Mouse (Mus musculus): Measurements from ENCODE around the gene Zbtb12.
"Not testable (repeated sequence)": the region's sequence is repeated elsewhere in the genome, so short reads cannot be mapped to it uniquely, and the experiment has no call there.

The Zbtb12 gene

DNA sequence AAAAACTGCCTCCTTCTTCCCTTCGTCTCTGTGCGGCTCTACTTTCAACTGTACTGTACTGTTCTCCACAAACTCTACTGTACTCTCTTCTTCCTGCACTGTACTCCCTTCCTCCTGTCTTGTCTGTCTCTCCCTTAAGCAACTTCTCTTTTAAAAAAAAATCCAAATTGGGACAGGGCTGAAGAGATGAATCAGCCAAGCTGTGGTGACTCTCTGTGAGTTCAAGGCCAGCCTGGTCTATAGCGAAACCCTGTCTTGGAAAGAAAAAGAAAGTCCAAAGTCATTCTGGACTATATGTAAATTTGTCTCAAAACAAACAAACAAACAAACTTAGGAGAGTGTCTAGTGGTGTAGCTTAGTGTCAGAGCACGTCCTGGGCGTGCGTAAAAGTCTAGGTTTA lies 5.0 kb upstream of the Zbtb12 start:
- no peak for DNase-seq (ENCODE audit: low read depth, low spot score)

DNA sequence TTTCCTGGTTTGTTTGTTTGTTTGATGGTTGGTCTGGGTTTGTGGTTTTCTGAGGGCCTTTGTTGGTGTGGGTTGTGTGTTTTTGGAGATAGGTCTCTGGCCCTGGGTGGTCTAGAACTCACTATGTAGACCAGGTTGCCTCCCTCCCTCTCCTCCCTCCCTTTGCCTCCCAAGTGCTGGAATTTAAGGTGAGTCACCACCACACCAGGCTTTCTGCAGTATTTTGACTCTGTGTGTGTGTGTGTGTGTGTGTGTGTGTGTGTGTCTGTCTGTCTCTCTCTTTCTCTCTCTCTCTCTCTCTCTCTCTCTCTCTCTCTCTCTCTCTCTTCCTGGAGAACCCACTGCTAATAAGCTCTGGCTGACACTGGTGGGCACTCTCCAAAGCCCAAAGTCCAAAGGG lies 1.9 kb downstream of the Zbtb12 start:
- no peak for DNase-seq (ENCODE audit: low read depth, low spot score)

DNA sequence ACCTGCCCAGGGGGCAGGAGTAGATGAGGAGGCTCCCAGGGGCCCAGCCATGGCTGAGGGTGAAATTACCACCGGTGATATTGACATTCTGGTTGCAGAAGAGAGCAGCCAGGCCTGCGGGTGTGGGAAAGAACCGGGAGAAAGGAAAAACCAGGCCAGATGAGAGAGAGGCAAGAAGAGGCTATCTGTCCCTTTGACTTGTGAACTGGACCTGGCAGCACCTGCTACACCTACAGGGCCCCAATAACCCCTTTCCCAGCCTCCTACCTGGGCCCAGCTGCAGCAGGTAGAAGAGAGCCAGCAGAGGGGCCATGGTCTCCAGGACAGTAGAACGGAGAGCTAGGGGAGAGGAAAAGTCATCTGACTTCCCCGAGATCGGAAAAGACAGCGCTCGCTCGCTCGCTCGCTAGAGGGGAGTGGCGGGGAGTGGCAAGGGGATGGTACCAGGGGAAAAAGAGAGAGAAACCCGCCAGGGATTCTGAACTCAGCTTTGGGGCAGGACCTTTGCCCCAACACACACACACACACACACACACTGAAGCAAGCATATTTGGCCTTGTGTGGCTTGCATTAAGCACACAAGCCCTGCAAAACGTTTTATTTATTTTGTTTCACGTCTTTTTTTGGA lies 2.5 kb downstream of the Zbtb12 start, which contains the start of gene Gm20547:
TSS of gene Gm20547 (minus strand) at position 360 of the 628 bp plus-strand sequence.
- no peak for DNase-seq (ENCODE audit: low read depth, low spot score)

DNA sequence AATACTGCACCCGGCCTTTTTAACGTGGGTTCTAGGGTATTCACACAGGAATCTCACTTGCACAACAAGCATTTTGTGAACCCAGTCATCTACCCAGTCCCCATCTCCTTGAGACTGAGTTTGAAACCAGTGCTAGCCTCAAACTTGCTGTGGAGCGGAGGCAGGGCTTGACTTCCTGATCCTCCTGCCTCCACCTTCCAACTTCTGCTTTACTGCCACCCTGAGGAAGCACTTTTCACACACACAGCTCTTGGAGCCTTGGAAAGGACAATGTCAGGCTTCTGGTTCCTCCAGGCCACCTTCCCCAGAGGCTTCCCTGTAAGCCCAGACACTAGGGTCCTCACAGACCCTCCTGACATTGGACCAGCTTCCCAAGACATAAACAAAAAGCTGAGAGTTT lies 4.0 kb downstream of the Zbtb12 start:
- DNase-seq (ENCODE audit: low read depth, low spot score) = no peak

DNA sequence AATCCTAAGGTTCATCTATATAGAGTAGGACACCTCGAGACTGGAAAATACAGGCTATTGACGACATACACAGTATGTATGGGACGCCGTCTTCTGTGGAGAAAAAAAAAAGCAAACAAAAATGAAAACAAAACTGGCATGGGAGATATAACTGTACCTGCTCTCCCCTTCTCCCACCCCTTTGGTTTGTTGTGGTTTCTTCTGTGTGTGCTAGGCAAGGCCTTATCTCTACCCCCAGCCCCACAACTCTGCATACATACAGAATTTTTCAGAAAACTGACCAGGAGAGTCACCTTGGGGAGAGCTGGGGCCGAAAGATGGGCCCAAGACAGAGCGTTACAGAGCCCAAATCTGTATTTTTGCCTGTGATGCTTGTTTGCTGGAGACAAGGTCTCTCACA lies 5.4 kb downstream of the Zbtb12 start:
- no peak for DNase-seq (ENCODE audit: low read depth, low spot score)

DNA sequence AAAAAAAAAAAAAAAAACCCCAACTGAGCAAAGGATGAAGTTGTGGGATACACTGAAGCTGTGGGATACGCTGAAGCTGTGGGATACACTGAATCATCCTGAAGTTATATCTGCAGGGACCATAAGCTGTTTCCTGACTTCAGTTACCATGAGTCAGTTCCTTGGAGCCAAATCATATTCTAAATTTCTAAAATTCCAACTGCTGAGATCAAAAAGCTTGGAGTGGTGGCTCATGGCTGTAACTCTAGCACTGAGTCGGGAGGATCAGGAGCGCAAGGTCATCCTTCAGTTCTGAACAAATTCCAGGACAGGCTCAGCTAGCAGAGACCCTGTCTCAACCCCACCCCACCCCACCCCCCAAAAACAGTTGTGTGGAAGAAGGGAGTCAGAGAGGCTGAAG lies 6.3 kb downstream of the Zbtb12 start:
- no peak for DNase-seq (ENCODE audit: low read depth, low spot score)

DNA sequence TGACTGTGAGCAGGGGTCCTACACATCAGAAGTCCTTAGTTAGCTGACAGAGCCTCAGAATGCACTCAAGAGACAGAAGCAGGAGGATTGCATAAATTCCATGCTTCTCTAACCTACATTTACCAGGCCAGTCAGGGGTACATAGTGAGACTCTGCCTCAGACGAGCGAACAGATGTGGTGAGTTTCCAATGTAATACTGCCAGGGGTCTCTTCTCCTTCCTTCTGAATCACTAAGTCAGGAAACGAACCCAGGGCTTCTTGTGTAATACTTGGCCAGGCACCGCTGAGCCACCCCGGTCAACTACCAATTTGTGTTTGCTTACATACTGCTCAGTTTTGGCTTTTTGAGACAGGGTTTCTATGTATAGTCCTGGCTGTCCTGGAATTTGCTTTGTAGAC lies 8.7 kb downstream of the Zbtb12 start:
- no peak for DNase-seq (ENCODE audit: low read depth, low spot score)

DNA sequence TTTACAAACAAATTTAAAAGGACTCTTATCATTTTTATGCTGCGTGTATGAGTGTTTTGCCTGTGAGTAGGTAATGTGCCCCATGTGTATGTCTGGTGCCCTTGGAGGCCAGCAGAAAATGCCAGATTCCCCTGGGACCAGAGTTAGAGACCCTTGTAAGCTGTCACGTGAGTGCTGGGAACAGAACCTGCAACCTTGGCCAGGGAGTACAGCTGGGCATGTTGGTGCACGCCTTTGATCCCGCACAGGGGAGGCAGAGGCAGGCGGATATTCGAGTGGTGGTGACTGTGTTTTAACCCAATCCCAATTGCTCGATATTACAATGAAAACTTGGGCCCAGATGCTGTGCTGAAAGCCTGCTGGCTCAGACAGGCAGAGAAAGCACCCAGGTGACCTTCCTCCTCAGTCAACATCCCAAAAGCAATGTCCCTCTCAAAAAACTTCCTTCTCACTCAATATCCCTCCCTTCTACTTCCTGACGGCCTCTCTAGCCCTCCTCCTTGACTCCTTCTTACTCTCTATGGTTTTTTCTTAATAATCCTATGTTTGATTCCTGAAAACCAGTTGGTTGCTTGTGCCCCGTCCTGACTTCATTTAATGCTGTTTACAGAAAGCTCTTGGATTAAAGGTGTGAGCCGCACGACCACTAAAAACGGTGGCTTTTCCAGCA lies 10.9 kb downstream of the Zbtb12 start:
- no peak for DNase-seq (ENCODE audit: low read depth, low spot score)

DNA sequence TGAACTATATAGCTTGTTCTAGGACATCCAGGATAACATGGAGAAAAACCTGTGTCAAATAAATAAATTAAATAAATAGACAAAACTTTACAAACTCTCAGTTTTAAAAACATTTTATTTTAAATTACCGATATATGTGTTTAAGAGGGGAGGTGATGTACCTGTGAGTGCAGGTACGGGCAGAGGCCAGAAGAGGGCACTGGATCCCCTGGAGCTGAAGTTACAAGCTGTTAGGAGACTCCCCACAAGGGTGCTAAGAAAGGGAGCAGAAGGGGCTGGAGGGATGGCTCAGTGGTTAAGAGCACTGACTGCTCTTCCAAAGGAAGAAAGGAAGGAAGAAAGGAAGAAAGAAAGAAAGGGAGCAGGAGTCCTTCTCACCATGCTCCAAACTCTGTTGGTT lies 12.1 kb downstream of the Zbtb12 start:
- no peak for DNase-seq (ENCODE audit: low read depth, low spot score)

DNA sequence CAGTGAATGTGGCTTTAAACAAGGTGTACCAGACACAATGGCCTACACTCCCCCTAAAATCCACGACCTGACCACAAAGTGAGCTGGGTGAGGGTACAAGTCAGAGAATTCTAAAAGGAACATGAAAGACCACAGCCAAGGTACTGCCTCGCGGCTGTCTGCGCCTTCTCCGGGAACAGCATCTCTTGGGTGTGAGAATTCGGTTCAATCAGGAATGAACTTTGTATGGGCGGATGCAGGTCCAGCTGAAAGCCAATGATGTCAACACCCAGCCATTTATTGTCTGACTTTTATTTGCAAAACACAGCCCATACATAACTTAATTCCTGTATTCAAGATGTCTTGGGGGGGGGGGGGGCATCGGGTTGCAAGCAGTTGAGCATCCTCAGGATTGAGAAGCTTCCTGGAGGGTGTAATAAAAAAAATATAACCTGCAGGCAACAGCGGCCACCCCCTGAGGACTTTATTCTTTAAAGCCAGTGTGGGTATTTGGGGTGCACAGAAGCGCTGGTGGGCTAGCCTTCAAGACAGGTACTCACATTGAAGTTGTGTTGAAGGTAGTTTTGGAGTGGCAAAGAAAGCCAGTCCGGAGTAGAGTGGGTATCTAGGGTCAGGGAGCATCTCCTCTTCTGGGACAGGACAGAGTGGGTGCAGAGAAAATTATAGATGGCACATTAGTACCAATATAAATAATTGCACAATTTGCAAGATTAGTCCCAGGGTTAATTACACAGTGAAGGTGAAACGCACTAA lies 14.0 kb downstream of the Zbtb12 start:
- DNase-seq (ENCODE audit: low read depth, low spot score) = no peak

DNA sequence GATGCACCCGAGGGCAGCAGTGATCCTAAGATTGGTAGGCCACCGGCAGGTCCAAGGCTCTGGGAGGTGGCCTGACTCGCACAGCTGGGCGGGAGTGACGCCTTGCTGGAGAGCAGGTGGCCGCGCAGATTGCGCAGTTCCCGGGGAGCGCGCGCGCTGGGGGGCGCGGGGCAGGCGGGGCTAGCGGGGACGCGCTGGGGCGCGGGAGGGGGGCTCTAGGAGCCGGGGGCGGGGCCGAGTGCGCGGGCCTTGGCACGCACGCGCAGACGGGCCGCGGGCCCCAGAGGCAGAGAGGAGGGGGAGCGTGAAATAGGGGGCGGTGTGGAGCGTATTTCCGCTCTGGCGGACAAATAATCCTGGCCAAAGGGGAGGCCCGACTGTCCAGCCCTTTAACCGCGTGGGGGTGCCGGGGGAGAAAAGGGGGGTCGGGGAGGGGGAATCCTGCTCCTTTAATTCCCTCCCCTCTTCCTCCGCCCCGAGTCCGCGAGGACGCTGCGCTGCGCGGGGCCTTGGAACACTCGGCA lies 14.9 kb downstream of the Zbtb12 start:
- DNase-seq (ENCODE audit: low read depth, low spot score) = peak; percentile 95

DNA sequence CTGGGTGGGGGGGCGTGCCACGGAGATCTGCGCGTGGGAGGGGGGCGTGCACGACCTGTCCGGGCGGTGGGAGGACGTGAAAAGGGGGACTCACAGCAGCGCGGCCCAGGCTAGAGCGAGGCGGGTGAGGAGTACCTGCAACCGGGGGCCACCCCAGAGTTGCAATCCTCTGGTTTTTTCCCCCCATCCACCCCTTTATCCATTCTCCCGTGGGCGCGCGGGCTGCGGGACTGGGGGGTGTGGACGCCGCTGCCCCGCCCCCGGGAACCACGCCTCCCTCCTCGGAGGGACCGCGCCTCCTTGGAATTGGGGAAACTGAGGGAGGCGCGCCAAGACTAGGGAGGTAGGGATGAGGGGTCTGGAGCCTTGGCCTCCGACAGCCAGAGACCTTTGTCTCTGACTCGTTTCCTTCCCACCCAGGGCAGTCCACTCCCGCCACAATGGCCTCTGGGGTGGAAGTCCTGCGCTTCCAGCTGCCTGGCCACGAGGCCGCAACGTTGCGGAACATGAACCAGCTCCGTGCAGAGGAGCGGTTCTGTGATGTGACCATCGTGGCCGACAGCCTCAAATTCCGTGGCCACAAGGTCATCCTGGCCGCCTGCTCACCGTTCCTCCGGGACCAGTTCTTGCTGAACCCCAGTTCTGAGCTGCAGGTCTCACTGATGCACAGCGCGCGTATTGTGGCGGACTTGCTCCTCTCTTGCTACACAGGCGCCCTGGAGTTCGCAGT lies 15.7 kb downstream of the Zbtb12 start:
- DNase-seq (ENCODE audit: low read depth, low spot score) = no peak

DNA sequence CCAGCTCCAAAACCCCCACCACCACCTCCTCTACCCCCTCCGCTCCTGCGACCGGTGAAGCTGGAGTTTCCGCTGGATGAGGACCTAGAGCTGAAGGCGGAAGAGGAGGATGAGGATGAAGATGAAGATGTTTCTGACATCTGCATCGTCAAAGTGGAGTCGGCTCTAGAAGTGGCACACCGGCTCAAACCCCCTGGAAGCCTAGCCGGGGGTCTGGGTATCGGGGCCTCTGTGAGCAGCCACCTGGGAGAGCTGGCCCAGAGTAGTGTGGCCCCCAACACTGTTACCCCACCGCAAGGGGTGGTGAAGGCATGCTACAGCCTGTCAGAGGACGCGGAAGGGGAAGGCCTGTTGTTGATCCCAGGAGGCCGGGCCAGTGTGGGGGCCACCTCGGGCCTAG lies 16.4 kb downstream of the Zbtb12 start:
- no peak for DNase-seq (ENCODE audit: low read depth, low spot score)

DNA sequence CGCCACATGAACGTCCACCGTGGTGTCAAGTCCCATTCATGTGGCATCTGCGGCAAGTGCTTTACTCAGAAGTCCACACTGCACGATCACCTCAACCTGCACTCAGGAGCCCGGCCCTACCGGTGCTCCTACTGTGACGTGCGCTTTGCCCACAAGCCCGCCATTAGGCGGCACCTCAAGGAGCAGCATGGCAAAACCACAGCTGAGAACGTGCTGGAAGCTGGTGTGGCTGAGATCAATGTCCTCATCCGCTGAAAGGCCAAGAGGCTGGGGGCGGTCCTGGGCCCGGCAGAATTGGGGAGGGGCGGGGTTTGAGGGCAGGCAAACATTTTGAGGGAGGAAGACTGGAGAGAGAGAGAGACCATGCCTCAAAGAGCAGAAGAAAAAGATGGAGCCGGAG lies 17.1 kb downstream of the Zbtb12 start:
- DNase-seq (ENCODE audit: low read depth, low spot score) = no peak

DNA sequence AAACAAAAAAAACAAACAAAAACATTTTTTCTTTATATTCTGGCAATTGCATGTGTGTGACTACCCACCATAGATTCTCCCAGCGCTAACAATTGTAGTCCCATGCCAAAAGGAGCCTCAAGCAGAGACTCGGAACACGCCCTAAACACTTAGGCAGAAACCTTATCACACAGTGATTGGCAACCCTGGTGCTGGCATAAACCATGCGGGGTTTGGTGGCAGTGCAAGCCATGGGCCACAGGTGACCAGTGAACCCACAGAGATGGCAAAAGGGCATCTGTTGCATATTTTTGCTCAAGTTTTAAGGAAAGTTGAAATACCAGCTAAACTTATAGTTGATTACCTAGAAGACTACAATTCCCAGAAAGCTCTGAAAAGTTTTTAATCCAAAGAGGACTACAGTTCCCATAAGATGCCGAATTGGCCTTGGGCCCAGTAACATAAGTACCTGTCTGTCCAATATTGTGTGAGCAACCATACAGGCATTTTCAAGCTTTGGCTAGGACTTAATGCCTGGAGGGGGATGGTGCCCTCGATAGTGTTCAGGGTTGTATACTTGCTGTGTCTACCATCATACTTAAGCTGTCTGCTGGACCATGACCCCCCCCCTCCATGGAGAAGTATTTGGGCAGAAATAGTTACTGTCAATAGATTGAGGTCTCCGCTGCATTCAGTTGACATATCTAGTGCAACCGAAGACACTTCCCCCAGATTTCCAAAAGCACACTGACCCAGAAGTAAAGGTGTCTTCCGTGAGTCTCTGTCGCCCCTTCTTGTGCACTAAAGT lies 18.3 kb downstream of the Zbtb12 start:
- no peak for DNase-seq (ENCODE audit: low read depth, low spot score)

DNA sequence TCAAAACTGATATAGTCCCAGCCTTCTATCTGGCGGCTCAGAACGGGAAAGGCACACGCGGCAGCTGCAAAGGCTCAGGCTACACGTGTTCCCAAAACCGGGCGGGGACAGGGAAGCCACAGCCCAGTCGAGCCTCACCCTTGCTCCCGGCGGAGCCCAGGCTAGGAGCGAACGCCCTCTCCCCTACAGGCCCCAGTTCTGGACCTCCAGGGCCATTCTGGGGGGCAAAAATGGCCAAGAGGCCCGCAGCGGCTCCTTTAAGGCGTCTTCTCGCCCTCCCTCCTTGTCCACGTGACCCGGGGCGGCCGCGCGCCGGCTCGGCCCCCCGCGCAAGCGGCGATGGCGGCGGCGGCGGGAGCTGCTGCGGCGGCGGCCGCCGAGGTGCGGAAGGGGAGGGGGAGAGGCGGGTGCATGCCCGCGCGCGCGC lies 18.9 kb downstream of the Zbtb12 start, which contains the start of the genes C2 and Ehmt2:
TSS of gene C2 (minus strand) at position 106 of the 427 bp plus-strand sequence.
TSS of gene Ehmt2 (plus strand) at position 310 of the 427 bp plus-strand sequence.
- DNase-seq (ENCODE audit: low read depth, low spot score) = peak; percentile 62

DNA sequence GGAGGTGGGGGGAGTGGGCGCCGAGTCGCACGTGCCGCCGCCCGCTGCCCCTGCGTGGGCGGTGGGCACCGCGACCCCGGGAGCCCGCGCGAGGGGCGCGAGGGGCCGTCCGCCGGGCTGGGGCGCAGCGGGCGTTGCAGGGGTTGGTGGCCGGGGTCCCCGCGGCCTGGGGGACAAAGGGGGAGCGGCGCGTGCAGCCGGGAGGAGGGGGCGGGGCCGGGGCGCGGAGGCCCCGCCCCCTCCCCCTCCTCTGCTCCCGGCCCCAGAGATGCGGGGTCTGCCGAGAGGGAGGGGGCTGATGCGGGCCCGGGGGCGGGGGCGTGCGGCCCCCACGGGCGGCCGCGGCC lies 19.4 kb downstream of the Zbtb12 start:
- DNase-seq (ENCODE audit: low read depth, low spot score) = no peak

DNA sequence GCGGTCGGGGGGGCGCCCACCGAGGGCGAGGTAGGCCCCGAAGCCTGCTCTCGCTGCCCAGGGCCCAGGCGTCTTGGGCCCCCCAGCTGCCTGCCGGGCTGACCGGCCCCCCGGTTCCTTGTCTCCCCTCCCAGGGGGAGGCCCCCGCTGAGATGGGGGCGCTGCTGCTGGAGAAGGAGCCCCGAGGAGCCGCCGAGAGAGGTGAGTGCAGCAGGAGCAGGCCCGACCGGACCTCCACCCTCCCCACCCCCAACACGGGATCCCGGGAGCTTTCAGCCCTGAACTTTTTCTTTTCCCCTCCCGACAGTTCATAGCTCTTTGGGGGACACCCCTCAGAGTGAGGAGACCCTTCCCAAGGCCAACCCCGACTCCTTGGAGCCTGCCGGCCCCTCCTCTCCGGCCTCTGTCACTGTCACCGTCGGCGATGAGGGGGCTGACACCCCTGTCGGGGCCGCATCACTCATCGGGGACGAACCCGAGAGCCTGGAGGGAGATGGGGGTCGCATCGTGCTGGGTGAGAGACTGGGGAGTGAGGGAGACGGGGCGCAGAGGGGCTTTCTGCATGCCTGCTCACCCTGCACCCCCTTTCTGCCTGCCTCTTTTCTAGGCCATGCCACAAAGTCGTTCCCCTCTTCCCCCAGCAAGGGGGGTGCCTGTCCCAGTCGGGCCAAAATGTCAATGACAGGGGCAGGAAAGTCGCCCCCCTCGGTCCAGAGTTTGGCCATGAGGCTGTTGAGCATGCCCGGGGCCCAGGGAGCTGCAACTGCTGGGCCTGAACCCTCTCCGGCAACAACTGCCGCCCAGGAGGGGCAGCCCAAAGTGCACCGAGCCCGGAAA lies 20.0 kb downstream of the Zbtb12 start:
- no peak for DNase-seq (ENCODE audit: low read depth, low spot score)

DNA sequence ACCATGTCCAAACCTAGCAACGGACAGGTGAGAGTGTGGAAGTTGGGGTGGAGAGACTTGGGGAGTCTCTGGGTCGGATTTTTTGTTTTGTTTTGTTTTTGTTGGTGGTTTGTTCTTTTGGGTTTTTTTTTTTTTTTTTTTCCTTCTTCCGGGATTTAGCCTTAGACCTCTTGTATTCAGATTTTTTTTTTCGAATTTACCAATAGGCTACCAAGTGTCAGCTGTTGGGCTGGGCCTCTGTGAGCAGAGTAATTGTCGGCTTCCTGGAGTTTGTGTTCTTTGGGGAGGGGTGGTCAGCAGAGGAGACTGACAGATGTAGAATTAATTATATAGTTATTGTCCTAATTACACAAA lies 20.6 kb downstream of the Zbtb12 start:
- DNase-seq (ENCODE audit: low read depth, low spot score) = no peak

DNA sequence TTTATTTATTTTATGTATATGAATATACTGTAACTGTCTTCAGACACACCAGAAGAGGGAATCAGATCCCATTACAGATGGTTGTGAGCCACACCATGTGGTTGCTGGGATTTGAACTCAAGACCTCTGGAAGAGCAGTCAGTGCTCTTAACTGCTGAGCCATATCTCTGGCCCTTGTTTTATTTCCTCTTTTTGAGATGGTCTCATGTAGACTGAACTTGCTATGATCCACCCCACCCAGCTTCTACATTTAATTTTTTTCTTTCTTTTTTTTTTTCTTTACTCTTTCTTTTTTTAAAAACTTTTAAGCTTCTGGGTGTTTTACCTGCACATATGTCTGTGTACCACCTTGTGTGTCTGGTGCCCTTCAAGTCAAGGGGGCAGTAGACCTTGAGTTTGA lies 21.5 kb downstream of the Zbtb12 start:
- not testable (repeated sequence) for DNase-seq (ENCODE audit: low read depth, low spot score)

Measured in skeletal muscle tissue, adult 2 months (tissue).